Mouse (Mus musculus): Measurements from ENCODE around the gene Tcp11. TPM values are rescaled to one million over a fixed set of nuclear protein-coding genes. Genes with fewer than 3 reads are reported as not detected.

Tcp11 gene
- polyA plus RNA-seq, 1 experiment: 0.43 TPM

GRCm38 (mm10) chr17:28058346-28058745 is 22.1 kb downstream of the Tcp11 start:
- H3K4me3 ChIP-seq (replicated peaks; ENCODE audit: insufficient read depth, low read depth, low read length): no peak overlapping the region
- 83% methylated on average over 13 of the region's 13 CpGs for WGBS
- DNase-seq: no peak
- no peak for TF ChIP-seq CTCF (IDR thresholded peaks at IDR 0.05; ENCODE audit: borderline replicate concordance, insufficient read depth, low read depth, low read length)
- no peak for TF ChIP-seq POLR2A (IDR thresholded peaks at IDR 0.05; ENCODE audit: borderline replicate concordance, insufficient read depth, low read length)
- no peak overlapping the region for H3K27ac ChIP-seq (ENCODE audit: insufficient read depth, low read length)
- H3K4me1 ChIP-seq (ENCODE audit: control insufficient read depth, insufficient read depth, low read length): peaks cover 16% of the 10 kb centered on the region
- H3K27me3 ChIP-seq (ENCODE audit: control insufficient read depth, insufficient read depth, low read length): no peaks in the 10 kb centered on the region

GRCm38 (mm10) chr17:28052293-28052863 is 28.1 kb downstream of the Tcp11 start:
- 44% methylated on average over 21 of the region's 21 CpGs for WGBS
- no peak overlapping the region for H3K4me3 ChIP-seq (replicated peaks; ENCODE audit: insufficient read depth, low read depth, low read length)
- no peaks in the 10 kb centered on the region for H3K27me3 ChIP-seq (ENCODE audit: control insufficient read depth, insufficient read depth, low read length)
- no peak overlapping the region for H3K27ac ChIP-seq (ENCODE audit: insufficient read depth, low read length)
- H3K4me1 ChIP-seq (ENCODE audit: control insufficient read depth, insufficient read depth, low read length): peaks cover 14% of the 10 kb centered on the region
- DNase-seq: peak; percentile 58 to 70
- TF ChIP-seq POLR2A (IDR thresholded peaks at IDR 0.05; ENCODE audit: borderline replicate concordance, insufficient read depth, low read length): no peak
- no peak for TF ChIP-seq CTCF (IDR thresholded peaks at IDR 0.05; ENCODE audit: borderline replicate concordance, insufficient read depth, low read depth, low read length)

- Histone ChIP-seq H3K4me3 (replicated peaks; ENCODE audit: insufficient read depth, low read depth, low read length) (no peak overlapping the region), H3K27ac (ENCODE audit: insufficient read depth, low read length) (no peak overlapping the region), H3K4me1 (ENCODE audit: control insufficient read depth, insufficient read depth, low read length) (peaks cover 29% of the 10 kb centered on the region), H3K27me3 (ENCODE audit: control insufficient read depth, insufficient read depth, low read length) (no peaks in the 10 kb centered on the region)
- DNase-seq: peak in 1 of 2 experiments; percentile 44
- WGBS: 53% methylated on average over 8 of the region's 8 CpGs
- TF ChIP-seq POLR2A (IDR thresholded peaks at IDR 0.05; ENCODE audit: borderline replicate concordance, insufficient read depth, low read length) (no peak), CTCF (IDR thresholded peaks at IDR 0.05; ENCODE audit: borderline replicate concordance, insufficient read depth, low read depth, low read length) (no peak)
Observed at GRCm38 (mm10) chr17:28050210-28050609, 30.2 kb downstream of the Tcp11 start.

GRCm38 (mm10) chr17:28048425-28048824 is 32.0 kb downstream of the Tcp11 start:
- Histone ChIP-seq H3K4me1 (ENCODE audit: control insufficient read depth, insufficient read depth, low read length) (peaks cover 29% of the 10 kb centered on the region), H3K4me3 (replicated peaks; ENCODE audit: insufficient read depth, low read depth, low read length) (no peak overlapping the region), H3K27ac (ENCODE audit: insufficient read depth, low read length) (no peak overlapping the region), H3K27me3 (ENCODE audit: control insufficient read depth, insufficient read depth, low read length) (no peaks in the 10 kb centered on the region)
- TF ChIP-seq CTCF (IDR thresholded peaks at IDR 0.05; ENCODE audit: borderline replicate concordance, insufficient read depth, low read depth, low read length) (peak; percentile 75), POLR2A (IDR thresholded peaks at IDR 0.05; ENCODE audit: borderline replicate concordance, insufficient read depth, low read length) (no peak)
- 76% methylated on average over 4 of the region's 4 CpGs for WGBS
- no peak for DNase-seq

- TF ChIP-seq CTCF (IDR thresholded peaks at IDR 0.05; ENCODE audit: borderline replicate concordance, insufficient read depth, low read depth, low read length) (no peak), POLR2A (IDR thresholded peaks at IDR 0.05; ENCODE audit: borderline replicate concordance, insufficient read depth, low read length) (no peak)
- Histone ChIP-seq H3K27ac (ENCODE audit: insufficient read depth, low read length) (no peak overlapping the region), H3K27me3 (ENCODE audit: control insufficient read depth, insufficient read depth, low read length) (no peaks in the 10 kb centered on the region), H3K4me1 (ENCODE audit: control insufficient read depth, insufficient read depth, low read length) (peaks cover 37% of the 10 kb centered on the region), H3K4me3 (replicated peaks; ENCODE audit: insufficient read depth, low read depth, low read length) (no peak overlapping the region)
- whole genome bisulfite sequencing: 67% methylated on average over 5 of the region's 5 CpGs
- no peak for DNase-seq
Observed at GRCm38 (mm10) chr17:28047520-28047919, 32.9 kb downstream of the Tcp11 start.

- H3K27me3 ChIP-seq (ENCODE audit: control insufficient read depth, insufficient read depth, low read length): no peaks in the 10 kb centered on the region
- H3K4me1 ChIP-seq (ENCODE audit: control insufficient read depth, insufficient read depth, low read length): peaks cover 42% of the 10 kb centered on the region
- no peak for DNase-seq
- H3K4me3 ChIP-seq (replicated peaks; ENCODE audit: insufficient read depth, low read depth, low read length): no peak overlapping the region
- TF ChIP-seq CTCF (IDR thresholded peaks at IDR 0.05; ENCODE audit: borderline replicate concordance, insufficient read depth, low read depth, low read length) (no peak), POLR2A (IDR thresholded peaks at IDR 0.05; ENCODE audit: borderline replicate concordance, insufficient read depth, low read length) (no peak)
- no peak overlapping the region for H3K27ac ChIP-seq (ENCODE audit: insufficient read depth, low read length)
- 37% methylated on average over 5 of the region's 5 CpGs for WGBS
Observed at GRCm38 (mm10) chr17:28047017-28047416, 33.4 kb downstream of the Tcp11 start.

- Histone ChIP-seq H3K4me3 (replicated peaks; ENCODE audit: insufficient read depth, low read depth, low read length) (no peak overlapping the region), H3K4me1 (ENCODE audit: control insufficient read depth, insufficient read depth, low read length) (peaks cover 44% of the 10 kb centered on the region), H3K27me3 (ENCODE audit: control insufficient read depth, insufficient read depth, low read length) (no peaks in the 10 kb centered on the region), H3K27ac (ENCODE audit: insufficient read depth, low read length) (no peak overlapping the region)
- WGBS: 21% methylated on average over 23 of the region's 23 CpGs
- peak; percentile 54 for DNase-seq
- TF ChIP-seq CTCF (IDR thresholded peaks at IDR 0.05; ENCODE audit: borderline replicate concordance, insufficient read depth, low read depth, low read length) (peak; percentile 61), POLR2A (IDR thresholded peaks at IDR 0.05; ENCODE audit: borderline replicate concordance, insufficient read depth, low read length) (no peak)
Observed at GRCm38 (mm10) chr17:28042299-28042771, 38.1 kb downstream of the Tcp11 start.

- Histone ChIP-seq H3K4me3 (replicated peaks; ENCODE audit: insufficient read depth, low read depth, low read length) (peak overlapping the region; percentile 2), H3K27ac (ENCODE audit: insufficient read depth, low read length) (no peak overlapping the region), H3K4me1 (ENCODE audit: control insufficient read depth, insufficient read depth, low read length) (peaks cover 42% of the 10 kb centered on the region), H3K27me3 (ENCODE audit: control insufficient read depth, insufficient read depth, low read length) (no peaks in the 10 kb centered on the region)
- TF ChIP-seq POLR2A (IDR thresholded peaks at IDR 0.05; ENCODE audit: borderline replicate concordance, insufficient read depth, low read length) (no peak), CTCF (IDR thresholded peaks at IDR 0.05; ENCODE audit: borderline replicate concordance, insufficient read depth, low read depth, low read length) (no peak)
- DNase-seq: no peak
- 70% methylated on average over 13 of the region's 13 CpGs for WGBS
Observed at GRCm38 (mm10) chr17:28041298-28041697, 39.1 kb downstream of the Tcp11 start.

All from cerebellum, adult 2 months (tissue).